Mouse (Mus musculus) T-helper 2 cell (primary cell): ENCODE results near the gene Plxnb1.
"Not testable (repeated sequence)": the region's sequence is repeated elsewhere in the genome, so short reads cannot be mapped to it uniquely, and the experiment has no call there.

Experiments used
- in situ Hi-C: fragments of 300-600 bp; cut with MboI, MseI; formaldehyde crosslinking; loops from one replicate; pipeline ENCODE4 v1.15.1; 2025; ENCODE audit warnings: high pct_unique_total_duplicates

The Plxnb1 gene

DNA sequence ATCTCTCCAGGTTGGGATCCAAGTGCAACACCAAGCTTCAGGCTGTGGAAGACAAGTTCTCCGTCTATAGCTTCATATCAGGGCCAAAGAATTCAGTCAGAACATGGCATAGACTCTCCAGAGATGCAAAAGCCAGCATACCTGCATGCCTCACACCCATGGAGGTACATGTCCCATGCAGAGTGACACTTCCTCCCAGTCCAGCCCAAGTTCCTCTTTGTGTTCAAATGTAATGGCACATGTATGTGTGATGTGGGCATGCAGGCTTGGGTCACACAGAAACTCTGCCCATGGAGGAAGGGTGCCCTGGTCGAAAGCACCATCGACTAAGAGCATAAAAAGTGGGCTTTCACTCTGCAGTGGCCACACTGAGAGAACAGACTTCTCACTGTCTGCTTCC, 29.0 kb downstream of the Plxnb1 start:
- in situ Hi-C loops, result loop anchor here (5.0 kb wide), 1 partner anchor 122 kb away; no protein-coding TSS in a partner anchor

DNA sequence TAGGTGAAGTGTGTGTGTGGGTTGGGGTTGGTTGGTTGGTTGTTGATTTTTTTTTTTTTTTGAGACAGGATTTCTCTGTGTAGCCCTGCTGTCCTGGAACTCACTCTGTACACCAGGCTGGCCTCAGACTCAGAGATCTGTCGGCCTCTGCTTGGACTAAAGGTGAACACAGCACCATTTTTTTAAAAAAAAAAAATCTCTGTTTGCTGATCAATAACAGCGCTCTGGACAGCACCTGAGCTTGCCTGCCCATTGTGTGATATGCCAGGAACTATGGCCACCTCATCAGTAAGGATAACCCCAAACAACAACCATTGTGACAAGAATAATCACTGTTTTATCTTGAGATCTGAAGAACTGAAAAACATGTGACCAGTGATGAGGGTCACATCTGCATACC, 29.9 kb downstream of the Plxnb1 start:
- in situ Hi-C loops, result no loop called here

DNA sequence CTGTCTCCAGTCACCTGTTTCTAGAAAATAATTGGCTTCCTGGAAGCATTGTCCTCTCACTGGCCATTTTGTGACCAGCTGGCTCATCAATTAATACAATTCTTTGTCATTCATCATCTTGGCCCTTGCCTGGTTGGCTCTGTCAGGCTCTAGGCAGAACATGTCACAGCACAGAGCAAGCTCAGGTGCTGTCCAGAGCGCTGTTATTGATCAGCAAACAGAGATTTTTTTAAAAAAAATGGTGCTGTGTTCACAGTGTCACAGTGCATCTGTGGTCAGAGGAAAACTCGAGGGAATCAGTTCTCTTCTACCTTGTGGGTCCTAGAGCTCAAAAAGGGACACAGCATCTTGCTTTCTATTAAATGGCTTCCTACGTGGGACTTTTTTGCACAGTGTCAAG, 30.3 kb downstream of the Plxnb1 start:
- in situ Hi-C loops, result no loop called here

DNA sequence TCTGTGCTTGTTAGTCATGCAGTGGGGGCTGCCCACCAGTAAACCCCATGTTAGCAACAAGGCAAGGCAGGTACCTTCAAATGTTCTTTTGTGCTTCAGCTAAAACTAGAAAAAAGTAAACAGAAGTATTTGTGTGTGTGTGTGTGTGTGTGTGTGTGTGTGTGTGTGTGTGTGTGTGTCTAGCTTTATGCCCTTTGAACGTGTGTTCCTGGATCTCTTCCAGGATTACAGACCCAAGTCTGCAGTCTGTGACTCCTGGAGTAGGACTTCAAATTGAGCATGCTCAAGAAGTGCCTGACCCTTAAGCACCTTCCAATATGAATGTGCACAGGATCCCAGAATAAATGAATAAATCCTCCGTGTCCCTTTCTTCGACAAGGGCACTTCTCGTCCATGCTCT, 31.9 kb downstream of the Plxnb1 start:
- in situ Hi-C loops, result no loop called here

DNA sequence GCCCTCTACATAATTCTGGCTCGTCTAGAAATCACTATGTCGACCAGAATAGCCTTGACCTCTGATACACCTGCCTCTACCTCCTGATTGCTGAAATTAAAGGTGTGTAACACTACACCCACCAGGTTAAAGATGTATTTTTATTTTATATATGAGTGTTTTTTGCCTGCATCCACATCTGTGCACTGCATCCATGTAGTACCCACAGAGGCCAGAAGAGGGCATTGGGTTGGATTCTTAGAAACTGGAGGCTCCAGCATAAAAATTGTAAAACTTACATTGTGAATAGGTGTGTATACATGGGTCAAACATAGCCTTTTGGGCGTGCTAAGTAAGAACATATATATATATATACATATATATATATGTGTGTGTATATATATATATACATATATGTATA, 33.0 kb downstream of the Plxnb1 start:
- in situ Hi-C loops, result no loop called here

DNA sequence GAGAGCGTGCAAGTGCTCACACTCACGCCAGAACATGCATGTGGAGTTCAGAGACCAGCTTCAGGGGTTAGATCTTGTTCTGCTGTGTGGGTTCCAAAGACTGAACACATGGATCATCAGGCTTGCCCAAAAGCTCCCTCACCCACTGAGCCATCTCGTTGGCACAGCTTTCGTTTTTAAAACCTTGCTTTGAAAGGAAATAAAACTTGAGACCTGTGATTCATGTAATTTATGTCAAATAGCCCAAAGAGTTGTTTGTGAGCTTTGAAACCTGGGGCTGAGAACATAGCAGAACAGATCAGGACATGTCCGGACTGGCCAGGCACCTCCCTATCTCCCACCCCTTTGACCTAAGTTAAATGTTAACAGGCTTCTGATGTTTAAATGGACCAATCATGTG, 34.9 kb downstream of the Plxnb1 start:
- in situ Hi-C loops, result no loop called here

DNA sequence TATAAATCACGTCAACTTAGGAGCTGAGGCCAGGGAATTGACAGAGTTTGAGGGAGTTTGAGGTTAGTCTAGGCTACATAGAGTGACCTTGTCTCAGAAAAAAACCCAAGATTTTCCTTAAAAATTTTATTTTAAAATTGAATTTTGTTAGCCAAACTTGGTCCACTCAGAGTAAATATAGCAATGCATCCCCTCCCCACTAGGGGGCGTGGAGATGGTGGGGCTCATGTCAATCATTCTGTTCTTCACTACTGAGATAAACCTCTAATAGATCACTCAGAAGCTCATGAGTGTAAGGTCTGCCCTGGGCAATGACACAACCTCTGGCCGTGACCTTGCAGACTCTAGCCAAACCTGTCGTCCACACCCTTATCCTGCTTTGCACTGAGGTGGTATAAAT, 45.2 kb downstream of the Plxnb1 start:
- in situ Hi-C loops, result not testable (repeated sequence)

DNA sequence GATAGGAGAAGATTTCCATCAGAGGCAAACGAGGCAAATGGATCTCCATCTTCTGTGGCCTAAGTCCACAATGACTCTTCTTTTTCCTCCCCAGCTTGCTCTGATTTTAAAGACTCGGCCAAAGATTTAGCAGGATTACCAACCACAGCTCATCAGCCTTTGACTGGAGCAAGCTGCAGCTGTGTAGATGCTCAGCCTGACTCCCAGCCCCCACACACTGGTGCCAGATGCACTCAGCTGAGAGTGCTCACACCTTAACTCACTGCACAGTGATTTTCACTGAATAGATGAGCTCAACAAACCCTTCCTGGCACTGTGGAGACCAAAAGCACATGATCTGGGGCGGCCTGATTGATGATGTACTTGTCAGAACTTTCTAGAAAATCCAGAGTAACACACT, 66.8 kb downstream of the Plxnb1 start, which contains the start of gene Fbxw21:
Gene Fbxw21, minus strand, starts transcription at position 101 of the 400 bp plus-strand sequence.
- in situ Hi-C loops, result no loop called here

DNA sequence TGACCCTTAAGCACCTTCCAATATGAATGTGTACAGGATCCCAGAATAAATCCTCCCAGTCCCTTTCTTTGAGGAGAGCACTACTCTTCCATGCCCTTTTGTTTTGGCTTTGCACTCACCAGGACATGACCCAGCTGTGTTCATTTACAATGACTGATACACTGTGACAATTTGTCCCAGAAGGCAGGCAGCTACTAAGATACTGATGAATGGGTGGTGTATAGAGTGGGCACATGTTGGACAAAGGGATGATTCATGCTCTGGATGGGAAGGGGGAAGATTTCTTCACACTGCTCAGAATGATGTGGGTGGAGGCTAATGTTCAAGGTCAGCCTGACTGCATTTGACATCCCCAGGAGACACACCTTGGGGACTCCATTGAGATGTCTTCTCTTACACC, 72.1 kb downstream of the Plxnb1 start:
- in situ Hi-C loops, result no loop called here
